Mouse (Mus musculus): ENCODE measurements around the gene Serpinf1.

DNA sequence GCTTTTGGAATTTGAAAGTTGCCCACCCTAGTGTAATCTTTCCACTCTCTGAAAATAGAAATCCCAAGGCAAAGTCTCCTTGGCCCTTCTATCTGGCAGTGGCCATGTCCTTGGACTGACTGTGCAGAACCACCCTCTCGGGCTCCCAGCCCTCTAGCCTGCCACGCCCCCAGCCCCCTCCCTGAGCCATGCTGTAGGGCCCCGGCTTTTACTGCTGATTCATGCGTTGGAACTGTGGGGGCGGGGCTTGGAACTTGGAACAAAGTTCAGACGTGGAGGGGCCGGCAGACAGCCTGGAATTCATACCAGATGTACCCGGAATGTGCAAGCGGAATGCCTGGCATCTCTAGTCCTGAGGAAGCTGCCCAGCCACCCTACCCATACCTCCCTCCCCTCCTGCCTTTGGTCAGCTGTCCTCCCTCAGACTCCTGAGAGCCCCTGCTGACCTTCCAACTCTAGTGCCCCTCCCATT lies 40.4 kb upstream of the Serpinf1 start:
- TF ChIP-seq GATA1 (IDR thresholded peaks at IDR 0.05; ENCODE audit: borderline replicate concordance, low read length) (no peak), CTCF (IDR thresholded peaks at IDR 0.05; ENCODE audit: low read depth, low read length) (no peak), POLR2AphosphoS5 (IDR thresholded peaks at IDR 0.05; ENCODE audit: insufficient replicate concordance, low read depth, low read length) (no peak), TAL1 (conservative IDR thresholded peaks at IDR 0.05; ENCODE audit: low read depth, low read length) (no peak)

All from G1E (cell line).